ENCODE assay signal across 8 mouse cellular contexts in the genomic region with DNA sequence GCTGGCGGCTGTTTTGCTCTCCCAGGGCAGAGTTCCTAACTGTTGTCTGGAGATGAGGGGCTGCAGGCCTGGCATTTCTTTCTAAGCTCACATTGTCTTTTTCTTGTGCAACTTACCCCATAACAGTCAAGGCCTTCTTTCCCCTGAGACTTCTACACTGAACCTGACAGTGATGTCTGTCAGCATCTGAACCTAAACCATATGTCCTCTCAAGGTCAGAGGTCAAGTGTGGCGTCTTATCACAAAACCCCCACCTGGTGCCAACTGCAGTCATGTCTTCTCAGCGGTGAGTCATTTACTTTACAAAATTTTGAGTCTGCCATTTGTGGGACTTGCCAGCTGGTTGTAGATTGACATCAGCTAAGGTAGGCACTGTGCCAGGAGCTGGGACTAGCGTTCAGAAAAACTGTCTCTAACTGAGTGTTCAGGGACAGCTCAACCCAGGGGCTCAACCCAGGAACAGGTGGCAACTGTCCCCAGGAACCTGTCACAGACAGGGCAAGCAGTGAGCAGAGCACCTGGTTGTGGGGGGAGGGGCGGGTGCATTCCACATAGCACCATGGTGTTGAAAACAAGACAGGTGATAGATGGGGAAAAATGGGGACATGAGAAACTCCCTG.
DNase-seq lines count a peak whose midpoint lies in the region; TF ChIP-seq lines count a peak whose summit lies in the region.

No protein-coding gene starts in this region.

- no peak for TF ChIP-seq CTCF in C2C12 (IDR thresholded peaks at IDR 0.05; ENCODE audit: control insufficient read depth, insufficient read depth, insufficient read length)

- intact Hi-C loops in gastrocnemius, postnatal 36 days (cut with DNase I): no loop called here

- H3K79me2 ChIP-seq in C2C12 (ENCODE audit: control insufficient read depth, insufficient read depth): no peaks in the 10 kb centered on the region

- DNase-seq in kidney, postnatal 10 days: peak; percentile 36
- DNase-seq in kidney, adult 11 months: no peak
- DNase-seq in adrenal gland, postnatal 14 days: peak; percentile 59
- DNase-seq in layer of hippocampus, adult 18-20 months (ENCODE audit: low spot score in 2 of 2): peak; percentile 35 to 74
- DNase-seq in embryo, embryonic 10.5 days (ENCODE audit: low spot score): no peak
- no peak for DNase-seq in gastrocnemius, postnatal 36 days
- no peak for DNase-seq in c-Kit-positive CD71-positive TER-119-positive erythroid progenitor cells, embryonic 14.5 days (ENCODE audit: low spot score)

- H3ac ChIP-seq in C2C12 (ENCODE audit: control insufficient read depth, insufficient read length, low read depth): no peak overlapping the region

- H3K36me3 ChIP-seq in C2C12 (ENCODE audit: control insufficient read depth, insufficient read depth): no peaks in the 10 kb centered on the region

- H3K4me3 ChIP-seq in C2C12 (ENCODE audit: insufficient read depth, poor library complexity, severe bottlenecking): no peak overlapping the region

- H3K79me3 ChIP-seq in C2C12 (ENCODE audit: low read depth): no peaks in the 10 kb centered on the region

- H3K27me3 ChIP-seq in C2C12 (ENCODE audit: control insufficient read depth, insufficient read depth, insufficient read length): no peaks in the 10 kb centered on the region

TF ChIP-seq in C2C12, 6 proteins besides CTCF, POLR2A, EP300 and RAD21:
- TF ChIP-seq MAX (IDR thresholded peaks at IDR 0.05) (no peak), USF1 (IDR thresholded peaks at IDR 0.05; ENCODE audit: low read depth) (no peak), MYOD1 (IDR thresholded peaks at IDR 0.05; ENCODE audit: control insufficient read depth, insufficient read length, low read depth) (peak; percentile 35), CEBPB (IDR thresholded peaks at IDR 0.05; ENCODE audit: low read depth) (no peak)

Comparison
In these comparisons a context has a peak if more than half of its experiments do, and no peak if none do; other contexts are left out.
1. DNase-seq: peak in kidney, postnatal 10 days (single experiment), adrenal gland, postnatal 14 days (single experiment) and layer of hippocampus, adult 18-20 months (2 of 2); none in kidney, adult 11 months (single experiment), embryo, embryonic 10.5 days (single experiment), gastrocnemius, postnatal 36 days (0 of 2) and c-Kit-positive CD71-positive TER-119-positive erythroid progenitor cells, embryonic 14.5 days (single experiment).